Mouse (Mus musculus): ENCODE results near the gene Dgkh. TPM values are rescaled to one million over a fixed set of nuclear protein-coding genes. Genes with fewer than 3 reads are reported as not detected.
A peak's percentile ranks its signal among the peaks of the same experiment; 100 is the strongest.
"Not testable (repeated sequence)": the region's sequence is repeated elsewhere in the genome, so short reads cannot be mapped to it uniquely, and the experiment has no call there.

The Dgkh gene
- polyA plus RNA-seq, 1 experiment from 2014 or later, result 1.8 TPM

- no peak overlapping the region for H3K9ac ChIP-seq (ENCODE audit: low read length)
- no peaks in the 10 kb centered on the region for H3K4me1 ChIP-seq (ENCODE audit: control insufficient read depth, insufficient read depth, low read length)
- no peak overlapping the region for H3K4me3 ChIP-seq (ENCODE audit: low read depth, low read length)
- H3K36me3 ChIP-seq (ENCODE audit: control insufficient read depth, insufficient read depth, low read length), result no peaks in the 10 kb centered on the region
- no peak for DNase-seq (ENCODE audit: low spot score, missing footprints)
- no peak overlapping the region for H3K4me2 ChIP-seq
- 90% methylated on average over 2 of the region's 2 CpGs for WGBS
- ATAC-seq (ENCODE audit: low FRiP score), result no peak
- H3K27ac ChIP-seq (ENCODE audit: low read depth, low read length), result no peak overlapping the region
- H3K27me3 ChIP-seq (ENCODE audit: control insufficient read depth, insufficient read depth, low read length), result no peaks in the 10 kb centered on the region
- no peaks in the 10 kb centered on the region for H3K9me3 ChIP-seq (ENCODE audit: control insufficient read depth, low read length)
Observed at GRCm38 (mm10) chr14:78748692-78749091, 16.1 kb upstream of the Dgkh start.

GRCm38 (mm10) chr14:78747969-78748651 is 15.5 kb upstream of the Dgkh start:
- Histone ChIP-seq H3K36me3 (ENCODE audit: control insufficient read depth, insufficient read depth, low read length) (no peaks in the 10 kb centered on the region), H3K4me1 (ENCODE audit: control insufficient read depth, insufficient read depth, low read length) (no peaks in the 10 kb centered on the region), H3K4me3 (ENCODE audit: low read depth, low read length) (no peak overlapping the region), H3K27me3 (ENCODE audit: control insufficient read depth, insufficient read depth, low read length) (no peaks in the 10 kb centered on the region), H3K4me2 (no peak overlapping the region), H3K9me3 (ENCODE audit: control insufficient read depth, low read length) (no peaks in the 10 kb centered on the region), H3K27ac (ENCODE audit: low read depth, low read length) (no peak overlapping the region), H3K9ac (ENCODE audit: low read length) (no peak overlapping the region)
- ATAC-seq (ENCODE audit: low FRiP score), result no peak
- no peak for DNase-seq (ENCODE audit: low spot score, missing footprints)
- WGBS, result 51% methylated on average over 14 of the region's 14 CpGs

- DNase-seq (ENCODE audit: low spot score, missing footprints) (no peak), ATAC-seq (ENCODE audit: low FRiP score) (no peak)
- no peak overlapping the region for H3K27ac ChIP-seq (ENCODE audit: low read depth, low read length)
- no peak overlapping the region for H3K4me3 ChIP-seq (ENCODE audit: low read depth, low read length)
- H3K36me3 ChIP-seq (ENCODE audit: control insufficient read depth, insufficient read depth, low read length), result no peaks in the 10 kb centered on the region
- no peak overlapping the region for H3K9ac ChIP-seq (ENCODE audit: low read length)
- 93% methylated on average over 3 of the region's 3 CpGs for WGBS
- no peaks in the 10 kb centered on the region for H3K9me3 ChIP-seq (ENCODE audit: control insufficient read depth, low read length)
- H3K4me1 ChIP-seq (ENCODE audit: control insufficient read depth, insufficient read depth, low read length), result no peaks in the 10 kb centered on the region
- no peaks in the 10 kb centered on the region for H3K27me3 ChIP-seq (ENCODE audit: control insufficient read depth, insufficient read depth, low read length)
- no peak overlapping the region for H3K4me2 ChIP-seq
Observed at GRCm38 (mm10) chr14:78747454-78747853, 14.9 kb upstream of the Dgkh start.

- Histone ChIP-seq H3K27ac (ENCODE audit: low read depth, low read length) (no peak overlapping the region), H3K4me2 (no peak overlapping the region), H3K27me3 (ENCODE audit: control insufficient read depth, insufficient read depth, low read length) (peaks cover 6% of the 10 kb centered on the region; the same call in 1 of the 2 replicates), H3K4me3 (ENCODE audit: low read depth, low read length) (no peak overlapping the region), H3K9me3 (ENCODE audit: control insufficient read depth, low read length) (no peaks in the 10 kb centered on the region), H3K36me3 (ENCODE audit: control insufficient read depth, insufficient read depth, low read length) (no peaks in the 10 kb centered on the region), H3K9ac (ENCODE audit: low read length) (no peak overlapping the region), H3K4me1 (ENCODE audit: control insufficient read depth, insufficient read depth, low read length) (peaks cover 10% of the 10 kb centered on the region)
- WGBS, result 64% methylated on average over 5 of the region's 5 CpGs
- ATAC-seq (ENCODE audit: low FRiP score) (no peak), DNase-seq (ENCODE audit: low spot score, missing footprints) (no peak)
Observed at GRCm38 (mm10) chr14:78734605-78735004, 2.0 kb upstream of the Dgkh start.

GRCm38 (mm10) chr14:78734203-78734602 is 1.6 kb upstream of the Dgkh start:
- 29% methylated on average over 5 of the region's 5 CpGs for WGBS
- not testable (repeated sequence) for H3K9ac ChIP-seq (ENCODE audit: low read length); DNase-seq (ENCODE audit: low spot score, missing footprints); H3K27me3 ChIP-seq (ENCODE audit: control insufficient read depth, insufficient read depth, low read length); H3K9me3 ChIP-seq (ENCODE audit: control insufficient read depth, low read length); H3K27ac ChIP-seq (ENCODE audit: low read depth, low read length); ATAC-seq (ENCODE audit: low FRiP score); H3K4me2 ChIP-seq; H3K36me3 ChIP-seq (ENCODE audit: control insufficient read depth, insufficient read depth, low read length); H3K4me3 ChIP-seq (ENCODE audit: low read depth, low read length)
- H3K4me1 ChIP-seq (ENCODE audit: control insufficient read depth, insufficient read depth, low read length), result peaks cover 10% of the 10 kb centered on the region

- Histone ChIP-seq H3K36me3 (ENCODE audit: control insufficient read depth, insufficient read depth, low read length) (no peaks in the 10 kb centered on the region), H3K9me3 (ENCODE audit: control insufficient read depth, low read length) (no peaks in the 10 kb centered on the region), H3K4me2 (peak overlapping the region; percentile 96), H3K4me3 (ENCODE audit: low read depth, low read length) (peak overlapping the region; percentile 75), H3K9ac (ENCODE audit: low read length) (peak overlapping the region; percentile 85), H3K27me3 (ENCODE audit: control insufficient read depth, insufficient read depth, low read length) (peaks cover 6% of the 10 kb centered on the region; the same call in 1 of the 2 replicates), H3K4me1 (ENCODE audit: control insufficient read depth, insufficient read depth, low read length) (peaks cover 10% of the 10 kb centered on the region), H3K27ac (ENCODE audit: low read depth, low read length) (no peak overlapping the region)
- WGBS, result 16% methylated on average over 12 of the region's 12 CpGs
- no peak for DNase-seq (ENCODE audit: low spot score, missing footprints)
- no peak for ATAC-seq (ENCODE audit: low FRiP score)
Observed at GRCm38 (mm10) chr14:78733366-78734076, 945 bp upstream of the Dgkh start.

- peak; percentile 80 for ATAC-seq (ENCODE audit: low FRiP score)
- peak overlapping the region; percentile 51 for H3K27ac ChIP-seq (ENCODE audit: low read depth, low read length)
- H3K36me3 ChIP-seq (ENCODE audit: control insufficient read depth, insufficient read depth, low read length), result no peaks in the 10 kb centered on the region
- H3K9me3 ChIP-seq (ENCODE audit: control insufficient read depth, low read length), result no peaks in the 10 kb centered on the region
- peak overlapping the region; percentile 96 for H3K4me2 ChIP-seq
- under 1% methylated on average over 59 of the region's 90 CpGs for WGBS
- peak; percentile 96 for DNase-seq (ENCODE audit: low spot score, missing footprints)
- peaks cover 6% of the 10 kb centered on the region; the same call in 1 of the 2 replicates for H3K27me3 ChIP-seq (ENCODE audit: control insufficient read depth, insufficient read depth, low read length)
- H3K4me3 ChIP-seq (ENCODE audit: low read depth, low read length), result peak overlapping the region; percentile 75
- H3K9ac ChIP-seq (ENCODE audit: low read length), result peak overlapping the region; percentile 85
- H3K4me1 ChIP-seq (ENCODE audit: control insufficient read depth, insufficient read depth, low read length), result peaks cover 10% of the 10 kb centered on the region
Observed at GRCm38 (mm10) chr14:78731852-78732616, 542 bp downstream of the Dgkh start.

GRCm38 (mm10) chr14:78731240-78731639 is 1.3 kb downstream of the Dgkh start:
- no peak overlapping the region; the same call in 1 of the 2 replicates for H3K9ac ChIP-seq (ENCODE audit: low read length)
- ATAC-seq (ENCODE audit: low FRiP score) (no peak), DNase-seq (ENCODE audit: low spot score, missing footprints) (peak; percentile 90)
- WGBS, result 8% methylated on average over 12 of the region's 12 CpGs
- no peaks in the 10 kb centered on the region for H3K9me3 ChIP-seq (ENCODE audit: control insufficient read depth, low read length)
- H3K36me3 ChIP-seq (ENCODE audit: control insufficient read depth, insufficient read depth, low read length), result no peaks in the 10 kb centered on the region
- peaks cover 8% of the 10 kb centered on the region; the same call in 1 of the 2 replicates for H3K27me3 ChIP-seq (ENCODE audit: control insufficient read depth, insufficient read depth, low read length)
- peaks cover 10% of the 10 kb centered on the region for H3K4me1 ChIP-seq (ENCODE audit: control insufficient read depth, insufficient read depth, low read length)
- H3K27ac ChIP-seq (ENCODE audit: low read depth, low read length), result no peak overlapping the region
- peak overlapping the region; percentile 96 for H3K4me2 ChIP-seq
- peak overlapping the region; percentile 75 for H3K4me3 ChIP-seq (ENCODE audit: low read depth, low read length)
